Mouse (Mus musculus) cerebellum, adult 11-12 months (tissue): ENCODE results near the gene Chrnb1.
A peak's percentile ranks its signal among the peaks of the same experiment; 100 is the strongest.

Source experiments
- DNase-seq: peaks from one replicate; pipeline ENCODE4 v3.0.0; 2022

Gene Chrnb1

GRCm38 (mm10) chr11:69795168-69795982, at the start of gene Chrnb1:
Gene Chrnb1, minus strand, starts transcription at chr11:69795943.
- peak; percentile 93 for DNase-seq

DNA sequence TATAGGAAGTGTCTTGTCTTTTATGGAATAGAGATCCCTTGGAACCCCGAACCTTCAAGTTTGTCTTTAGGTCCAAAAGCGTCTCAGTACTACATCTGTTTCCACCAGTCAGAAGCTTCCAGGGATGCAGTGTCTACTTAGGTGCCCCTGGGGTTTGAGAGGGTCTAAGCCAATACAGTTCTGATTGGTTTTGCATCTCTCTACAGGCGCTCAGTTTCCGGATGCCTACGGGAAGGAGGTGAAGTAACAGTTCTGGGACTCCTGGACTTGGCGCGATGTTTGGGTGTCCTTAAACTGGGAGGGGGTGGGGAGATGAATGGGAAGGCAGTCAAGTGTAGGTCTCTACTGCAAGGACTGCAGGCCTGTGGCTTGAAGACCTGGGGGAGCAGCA, 43.0 kb upstream of the Chrnb1 start:
- DNase-seq: no peak

- peak; percentile 98 for DNase-seq
These were observed 42.4 kb upstream of the Chrnb1 start, which contains the start of gene Tmem256 for GRCm38 (mm10) chr11:69837952-69838713. Gene Tmem256, plus strand, starts transcription at chr11:69838514.

- DNase-seq: no peak
These were observed 41.8 kb upstream of the Chrnb1 start, which contains the start of gene Nlgn2 for GRCm38 (mm10) chr11:69837604-69837951. Gene Nlgn2, minus strand, starts transcription at chr11:69837784.

DNA sequence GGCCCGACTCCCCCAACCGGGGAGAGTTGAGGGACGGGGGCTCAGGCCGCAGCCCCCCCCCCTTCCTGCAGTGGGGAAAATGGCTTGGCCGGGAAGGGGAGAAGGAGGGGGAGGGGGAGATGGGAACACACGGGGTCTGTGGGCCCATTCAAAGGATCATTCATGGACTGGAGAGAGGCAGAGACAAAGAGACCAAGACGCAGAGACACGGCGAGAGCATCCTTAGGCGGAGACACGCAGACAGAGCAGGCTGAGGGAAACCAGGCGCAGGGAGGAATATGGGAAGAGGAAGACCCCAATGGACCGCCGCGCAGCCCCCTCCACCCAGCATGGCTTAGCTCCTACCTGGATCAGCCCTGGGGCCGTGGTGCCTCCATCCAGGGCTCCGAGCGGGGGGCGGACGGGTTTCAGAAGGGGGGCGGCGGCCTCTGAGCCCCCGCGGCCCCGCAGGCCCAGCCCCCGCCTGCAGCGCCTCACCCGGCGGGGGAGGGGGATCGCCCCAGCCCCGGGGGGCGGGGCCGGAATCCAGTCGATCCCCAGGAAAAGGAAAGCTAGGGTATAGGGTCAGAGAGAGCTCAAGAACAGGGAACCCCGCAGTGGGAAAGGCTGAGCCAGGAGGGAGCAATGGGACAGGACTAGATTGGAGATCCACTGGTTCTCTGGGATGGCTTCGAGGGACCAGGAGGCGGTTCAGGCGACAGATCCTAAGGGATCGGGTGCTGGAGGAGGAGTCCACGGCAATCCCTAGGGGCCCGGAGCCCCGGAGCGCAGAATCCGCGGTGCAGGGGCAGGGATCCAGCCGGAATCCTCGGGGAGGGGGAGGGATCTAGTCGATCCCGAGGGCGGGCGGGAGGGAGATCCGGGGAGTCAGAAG, 41.2 kb upstream of the Chrnb1 start:
- DNase-seq: peak; percentile 79

DNA sequence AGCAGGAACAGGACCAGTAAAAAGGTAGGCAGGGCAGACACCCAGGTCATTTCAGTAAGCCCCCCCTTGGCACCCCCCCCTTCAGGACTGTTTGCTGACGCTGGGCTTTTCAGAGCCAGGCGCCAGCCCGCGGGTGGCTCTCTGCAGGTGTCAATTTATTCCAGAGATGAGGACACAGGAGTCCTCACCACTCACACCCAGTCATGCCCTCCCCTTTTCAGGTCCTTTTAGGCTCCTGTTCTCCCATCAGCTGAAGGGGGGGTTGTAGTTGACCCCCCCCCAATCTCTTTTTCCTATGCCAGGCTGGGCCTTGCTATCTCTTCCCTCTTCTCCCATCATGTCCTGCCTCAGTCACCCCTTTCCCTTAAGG, 40.2 kb upstream of the Chrnb1 start:
- peak; percentile 68 for DNase-seq

- no peak for DNase-seq
These were observed 39.7 kb upstream of the Chrnb1 start for GRCm38 (mm10) chr11:69835326-69835965.

DNA sequence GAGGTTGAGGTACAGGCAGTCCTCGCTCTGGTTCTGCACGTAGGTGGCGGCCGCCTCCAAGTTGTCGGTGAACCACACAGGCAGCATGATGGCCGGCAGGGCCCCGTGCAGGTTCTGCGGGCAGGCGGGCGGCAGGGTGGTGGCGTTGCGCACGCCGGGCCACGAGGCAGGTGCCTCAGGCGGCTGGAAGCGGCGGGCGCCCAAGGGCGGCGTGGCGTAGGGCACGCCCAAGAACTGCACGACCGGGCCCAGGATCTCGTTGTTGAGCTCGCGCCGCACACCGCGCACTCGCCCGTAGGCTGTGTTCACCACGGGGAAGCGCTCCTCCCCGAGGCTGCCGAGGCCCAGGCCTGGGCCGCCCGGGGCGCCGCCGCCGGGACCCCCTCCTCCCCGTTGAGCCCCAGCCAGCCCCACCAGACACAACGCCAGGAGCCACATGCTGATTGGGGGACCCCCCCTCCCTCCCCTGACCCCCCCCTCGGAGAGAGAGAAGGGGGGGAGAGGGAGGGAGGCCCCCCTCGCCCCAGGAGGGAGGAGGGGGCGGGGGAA, 38.3 kb upstream of the Chrnb1 start:
- peak; percentile 44 for DNase-seq

GRCm38 (mm10) chr11:69833554-69833953, 37.8 kb upstream of the Chrnb1 start:
- DNase-seq: no peak

- no peak for DNase-seq
These were observed 33.1 kb upstream of the Chrnb1 start for GRCm38 (mm10) chr11:69828832-69829231.

DNA sequence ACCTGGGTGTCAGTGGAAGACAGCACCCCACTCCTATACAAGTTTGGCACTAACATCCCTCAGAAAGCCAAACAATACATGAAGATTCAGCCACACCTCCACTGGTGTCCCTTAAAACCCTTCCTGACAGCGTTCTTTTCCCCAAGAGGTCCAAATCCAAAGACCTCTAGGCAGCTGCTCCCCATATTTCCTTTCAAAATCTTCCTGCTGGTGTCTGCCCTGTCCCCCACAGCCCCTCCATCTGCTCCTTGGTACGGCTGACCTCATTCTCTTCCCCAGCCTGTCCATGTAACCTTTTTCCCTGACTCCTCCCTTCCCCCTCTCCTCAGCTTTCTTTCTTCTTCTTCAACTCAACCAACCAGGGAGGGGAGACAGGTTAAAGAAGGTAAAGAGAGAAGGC, 27.7 kb upstream of the Chrnb1 start:
- DNase-seq: no peak

- no peak for DNase-seq
These were observed 26.3 kb upstream of the Chrnb1 start, which contains the start of gene Spem1 for GRCm38 (mm10) chr11:69822080-69822479. Gene Spem1, minus strand, starts transcription at chr11:69822180.

DNA sequence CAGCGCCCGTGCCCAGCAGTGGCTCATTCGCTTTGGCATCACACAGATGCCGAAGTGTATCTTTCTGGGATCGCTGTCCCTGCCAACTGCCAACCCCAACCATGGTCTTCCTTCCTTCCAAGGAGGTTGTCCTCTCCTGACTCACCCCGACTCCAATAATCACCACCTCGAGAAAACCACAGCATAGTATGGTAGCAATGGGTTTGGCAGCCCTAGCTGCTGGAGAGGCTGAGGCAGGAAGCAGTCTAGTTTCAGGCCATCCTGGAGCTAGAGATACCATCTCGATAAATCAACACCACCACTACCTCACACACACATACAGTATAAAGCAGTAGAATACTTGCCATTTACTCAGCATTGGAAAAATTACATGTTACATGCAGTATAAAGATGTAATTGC, 23.1 kb upstream of the Chrnb1 start:
- DNase-seq: no peak

DNA sequence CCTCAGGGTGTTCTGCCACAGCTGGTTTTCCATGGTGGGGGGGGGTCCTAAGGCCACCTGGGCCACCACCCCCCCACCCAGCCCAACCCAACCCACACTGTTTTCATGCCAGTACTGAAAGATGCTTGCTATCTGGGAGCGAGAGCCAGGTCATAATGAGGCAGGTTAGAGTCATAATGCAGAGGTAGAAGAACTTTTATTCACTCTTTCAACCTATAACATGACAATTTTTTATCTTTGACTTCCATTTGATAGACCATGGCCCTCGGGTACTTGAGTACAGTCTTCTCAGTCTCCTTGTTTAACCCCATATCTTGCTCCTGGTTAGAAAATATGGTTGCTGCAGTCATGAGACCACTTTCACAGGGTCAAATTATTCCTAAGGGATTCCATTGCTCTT, 22.6 kb upstream of the Chrnb1 start, which contains the start of gene Spem2:
Gene Spem2 (minus strand): TSS at position 101 of the 400 bp plus-strand sequence.
- no peak for DNase-seq

GRCm38 (mm10) chr11:69816520-69816919, 20.8 kb upstream of the Chrnb1 start:
- DNase-seq: no peak

GRCm38 (mm10) chr11:69815155-69815554, 19.4 kb upstream of the Chrnb1 start, which contains the start of gene Gm39566:
Gene Gm39566, minus strand, starts transcription at chr11:69815298.
- no peak for DNase-seq

- no peak for DNase-seq
These were observed 14.5 kb upstream of the Chrnb1 start for GRCm38 (mm10) chr11:69810280-69810679.

DNA sequence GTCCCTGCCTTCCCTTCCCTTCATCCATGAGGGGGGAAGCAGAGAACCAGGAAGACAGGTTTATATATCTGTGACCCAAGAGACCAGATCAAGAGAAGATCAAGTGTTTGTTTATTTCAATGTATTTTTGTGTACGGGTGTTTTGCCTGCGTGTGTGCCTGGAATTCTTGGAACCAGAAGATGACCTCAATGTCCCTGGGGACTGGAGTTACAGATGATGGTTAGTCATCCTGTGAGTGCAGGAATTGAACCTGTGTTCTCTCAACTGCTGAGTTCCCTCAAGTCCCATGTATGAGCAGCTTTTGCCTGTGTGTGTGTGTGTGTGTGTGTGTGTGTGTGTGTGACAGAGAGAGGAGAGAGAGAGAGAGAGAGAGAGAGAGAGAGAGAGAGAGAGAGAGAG, 11.9 kb upstream of the Chrnb1 start:
- DNase-seq: no peak

GRCm38 (mm10) chr11:69806378-69806777, 10.6 kb upstream of the Chrnb1 start:
- no peak for DNase-seq

- no peak for DNase-seq
These were observed 9.5 kb upstream of the Chrnb1 start, which contains the start of gene Tmem102 for GRCm38 (mm10) chr11:69804972-69805909. Gene Tmem102, minus strand, starts transcription at chr11:69805624.

GRCm38 (mm10) chr11:69804652-69804940, 8.9 kb upstream of the Chrnb1 start:
- DNase-seq: no peak
